Mouse (Mus musculus): Measurements from ENCODE around the gene Gas2l2. TPM values are rescaled to one million over a fixed set of nuclear protein-coding genes. Genes with fewer than 3 reads are reported as not detected.

The Gas2l2 gene
- polyA plus RNA-seq, 1 experiment from 2014 or later: 0.09 TPM

- no peak overlapping the region for H3K27ac ChIP-seq (ENCODE audit: low read depth)
- H3K4me2 ChIP-seq (ENCODE audit: low read length): peak overlapping the region; percentile 90
- H3K9me3 ChIP-seq (ENCODE audit: control insufficient read depth, low read length): no peaks in the 10 kb centered on the region
- DNase-seq (ENCODE audit: low spot score) (no peak), ATAC-seq (replicated peaks; ENCODE audit: low FRiP score, low TSS enrichment, low read depth) (no peak)
- no peak overlapping the region for H3K4me3 ChIP-seq (ENCODE audit: low read depth, low read length)
- no peaks in the 10 kb centered on the region for H3K36me3 ChIP-seq (ENCODE audit: control insufficient read depth, insufficient read depth, low read length)
- H3K9ac ChIP-seq (ENCODE audit: low read length): no peak overlapping the region; the same call in 1 of the 2 replicates
- H3K4me1 ChIP-seq (replicated peaks; ENCODE audit: control insufficient read depth, insufficient read depth, low read length): peaks cover 13% of the 10 kb centered on the region; the same call in 1 of the 2 replicates
- peaks cover 34% of the 10 kb centered on the region for H3K27me3 ChIP-seq (replicated peaks; ENCODE audit: control insufficient read depth, insufficient read depth, low read length)
- 22% methylated on average over 11 of the region's 11 CpGs for WGBS
Measured at GRCm38 (mm10) chr11:83439426-83440060, 10.3 kb upstream of the Gas2l2 start.

GRCm38 (mm10) chr11:83437377-83437776 is 8.1 kb upstream of the Gas2l2 start, which contains the start of gene 1700020L24Rik:
TSS of gene 1700020L24Rik (plus strand) at chr11:83437677.
- no peaks in the 10 kb centered on the region for H3K36me3 ChIP-seq (ENCODE audit: control insufficient read depth, insufficient read depth, low read length)
- H3K4me2 ChIP-seq (ENCODE audit: low read length): no peak within 1 kb of the TSS
- H3K9me3 ChIP-seq (ENCODE audit: control insufficient read depth, low read length): no peaks in the 10 kb centered on the region
- WGBS: 85% methylated on average over 1 of the region's 1 CpGs
- peaks cover 14% of the 10 kb centered on the region for H3K27me3 ChIP-seq (replicated peaks; ENCODE audit: control insufficient read depth, insufficient read depth, low read length)
- H3K27ac ChIP-seq (ENCODE audit: low read depth): no peak within 1 kb of the TSS
- no peak for DNase-seq (ENCODE audit: low spot score)
- H3K4me1 ChIP-seq (replicated peaks; ENCODE audit: control insufficient read depth, insufficient read depth, low read length): 0 out of 2 replicates have a peak, but pooled peaks cover 6% of the 10 kb centered on the region
- no peak within 1 kb of the TSS for H3K9ac ChIP-seq (ENCODE audit: low read length)
- no peak for ATAC-seq (replicated peaks; ENCODE audit: low FRiP score, low TSS enrichment, low read depth)
- no peak within 1 kb of the TSS for H3K4me3 ChIP-seq (ENCODE audit: low read depth, low read length)

GRCm38 (mm10) chr11:83432533-83432932 is 3.3 kb upstream of the Gas2l2 start:
- WGBS: 81% methylated on average over 2 of the region's 2 CpGs
- H3K27me3 ChIP-seq (replicated peaks; ENCODE audit: control insufficient read depth, insufficient read depth, low read length): peaks cover 18% of the 10 kb centered on the region
- no peak overlapping the region for H3K27ac ChIP-seq (ENCODE audit: low read depth)
- no peak for ATAC-seq (replicated peaks; ENCODE audit: low FRiP score, low TSS enrichment, low read depth)
- H3K4me3 ChIP-seq (ENCODE audit: low read depth, low read length): no peak overlapping the region
- no peak overlapping the region for H3K4me2 ChIP-seq (ENCODE audit: low read length)
- DNase-seq (ENCODE audit: low spot score): no peak
- no peaks in the 10 kb centered on the region for H3K36me3 ChIP-seq (ENCODE audit: control insufficient read depth, insufficient read depth, low read length)
- no peaks in the 10 kb centered on the region for H3K9me3 ChIP-seq (ENCODE audit: control insufficient read depth, low read length)
- H3K9ac ChIP-seq (ENCODE audit: low read length): no peak overlapping the region
- no peaks in the 10 kb centered on the region for H3K4me1 ChIP-seq (replicated peaks; ENCODE audit: control insufficient read depth, insufficient read depth, low read length)

- no peak overlapping the region for H3K9ac ChIP-seq (ENCODE audit: low read length)
- H3K4me2 ChIP-seq (ENCODE audit: low read length): no peak overlapping the region
- ATAC-seq (replicated peaks; ENCODE audit: low FRiP score, low TSS enrichment, low read depth) (no peak), DNase-seq (ENCODE audit: low spot score) (no peak)
- 24% methylated on average over 17 of the region's 17 CpGs for WGBS
- no peak overlapping the region for H3K27ac ChIP-seq (ENCODE audit: low read depth)
- peaks cover 39% of the 10 kb centered on the region for H3K27me3 ChIP-seq (replicated peaks; ENCODE audit: control insufficient read depth, insufficient read depth, low read length)
- no peaks in the 10 kb centered on the region for H3K9me3 ChIP-seq (ENCODE audit: control insufficient read depth, low read length)
- no peak overlapping the region for H3K4me3 ChIP-seq (ENCODE audit: low read depth, low read length)
- no peaks in the 10 kb centered on the region for H3K36me3 ChIP-seq (ENCODE audit: control insufficient read depth, insufficient read depth, low read length)
- no peaks in the 10 kb centered on the region for H3K4me1 ChIP-seq (replicated peaks; ENCODE audit: control insufficient read depth, insufficient read depth, low read length)
Measured at GRCm38 (mm10) chr11:83426964-83427363, 2.3 kb downstream of the Gas2l2 start.

- ATAC-seq (replicated peaks; ENCODE audit: low FRiP score, low TSS enrichment, low read depth) (no peak), DNase-seq (ENCODE audit: low spot score) (peak; percentile 93)
- Histone ChIP-seq H3K4me2 (ENCODE audit: low read length) (no peak overlapping the region), H3K4me1 (replicated peaks; ENCODE audit: control insufficient read depth, insufficient read depth, low read length) (no peaks in the 10 kb centered on the region), H3K9me3 (ENCODE audit: control insufficient read depth, low read length) (no peaks in the 10 kb centered on the region), H3K4me3 (ENCODE audit: low read depth, low read length) (no peak overlapping the region), H3K27ac (ENCODE audit: low read depth) (no peak overlapping the region), H3K9ac (ENCODE audit: low read length) (no peak overlapping the region), H3K27me3 (replicated peaks; ENCODE audit: control insufficient read depth, insufficient read depth, low read length) (peaks cover 53% of the 10 kb centered on the region), H3K36me3 (ENCODE audit: control insufficient read depth, insufficient read depth, low read length) (no peaks in the 10 kb centered on the region)
- WGBS: 9% methylated on average over 8 of the region's 8 CpGs
Measured at GRCm38 (mm10) chr11:83424681-83425080, 4.6 kb downstream of the Gas2l2 start.

- no peak for ATAC-seq (replicated peaks; ENCODE audit: low FRiP score, low TSS enrichment, low read depth)
- no peaks in the 10 kb centered on the region for H3K9me3 ChIP-seq (ENCODE audit: control insufficient read depth, low read length)
Measured at GRCm38 (mm10) chr11:83421305-83421704, 8.0 kb downstream of the Gas2l2 start.

GRCm38 (mm10) chr11:83420338-83420737 is 8.9 kb downstream of the Gas2l2 start:
- Histone ChIP-seq H3K36me3 (ENCODE audit: control insufficient read depth, insufficient read depth, low read length) (no peaks in the 10 kb centered on the region), H3K4me1 (replicated peaks; ENCODE audit: control insufficient read depth, insufficient read depth, low read length) (no peaks in the 10 kb centered on the region), H3K27ac (ENCODE audit: low read depth) (no peak overlapping the region), H3K27me3 (replicated peaks; ENCODE audit: control insufficient read depth, insufficient read depth, low read length) (peaks cover 38% of the 10 kb centered on the region), H3K9ac (ENCODE audit: low read length) (no peak overlapping the region), H3K4me3 (ENCODE audit: low read depth, low read length) (no peak overlapping the region), H3K9me3 (ENCODE audit: control insufficient read depth, low read length) (no peaks in the 10 kb centered on the region), H3K4me2 (ENCODE audit: low read length) (no peak overlapping the region)
- DNase-seq (ENCODE audit: low spot score) (no peak), ATAC-seq (replicated peaks; ENCODE audit: low FRiP score, low TSS enrichment, low read depth) (no peak)
- 42% methylated on average over 4 of the region's 4 CpGs for WGBS

More at GRCm38 (mm10) chr11:83421305-83421704, 8.0 kb downstream of the Gas2l2 start:
- H3K27ac ChIP-seq (ENCODE audit: low read depth): no peak overlapping the region
- H3K4me1 ChIP-seq (replicated peaks; ENCODE audit: control insufficient read depth, insufficient read depth, low read length): no peaks in the 10 kb centered on the region
- H3K36me3 ChIP-seq (ENCODE audit: control insufficient read depth, insufficient read depth, low read length): no peaks in the 10 kb centered on the region
- peaks cover 46% of the 10 kb centered on the region for H3K27me3 ChIP-seq (replicated peaks; ENCODE audit: control insufficient read depth, insufficient read depth, low read length)
- no peak overlapping the region for H3K9ac ChIP-seq (ENCODE audit: low read length)
- H3K4me2 ChIP-seq (ENCODE audit: low read length): no peak overlapping the region
- 2% methylated on average over 9 of the region's 9 CpGs for WGBS
- peak; percentile 94 for DNase-seq (ENCODE audit: low spot score)
- no peak overlapping the region for H3K4me3 ChIP-seq (ENCODE audit: low read depth, low read length)

GRCm38 (mm10) chr11:83418566-83418965 is 10.7 kb downstream of the Gas2l2 start:
- Histone ChIP-seq H3K4me3 (ENCODE audit: low read depth, low read length) (no peak overlapping the region), H3K9ac (ENCODE audit: low read length) (no peak overlapping the region), H3K4me1 (replicated peaks; ENCODE audit: control insufficient read depth, insufficient read depth, low read length) (no peaks in the 10 kb centered on the region), H3K27ac (ENCODE audit: low read depth) (no peak overlapping the region), H3K4me2 (ENCODE audit: low read length) (0 out of 2 replicates have a peak overlapping the region, but pooled peaks have one; percentile 4), H3K9me3 (ENCODE audit: control insufficient read depth, low read length) (no peaks in the 10 kb centered on the region), H3K36me3 (ENCODE audit: control insufficient read depth, insufficient read depth, low read length) (no peaks in the 10 kb centered on the region), H3K27me3 (replicated peaks; ENCODE audit: control insufficient read depth, insufficient read depth, low read length) (peaks cover 36% of the 10 kb centered on the region)
- no peak for DNase-seq (ENCODE audit: low spot score)
- 0 out of 2 replicates have a peak, but pooled peaks have one; percentile 40 for ATAC-seq (replicated peaks; ENCODE audit: low FRiP score, low TSS enrichment, low read depth)
- 7% methylated on average over 38 of the region's 38 CpGs for WGBS

GRCm38 (mm10) chr11:83417708-83418107 is 11.5 kb downstream of the Gas2l2 start:
- ATAC-seq (replicated peaks; ENCODE audit: low FRiP score, low TSS enrichment, low read depth) (no peak), DNase-seq (ENCODE audit: low spot score) (no peak)
- H3K27ac ChIP-seq (ENCODE audit: low read depth): no peak overlapping the region
- no peak overlapping the region for H3K4me3 ChIP-seq (ENCODE audit: low read depth, low read length)
- H3K9ac ChIP-seq (ENCODE audit: low read length): no peak overlapping the region
- H3K27me3 ChIP-seq (replicated peaks; ENCODE audit: control insufficient read depth, insufficient read depth, low read length): peaks cover 36% of the 10 kb centered on the region
- no peaks in the 10 kb centered on the region for H3K9me3 ChIP-seq (ENCODE audit: control insufficient read depth, low read length)
- H3K36me3 ChIP-seq (ENCODE audit: control insufficient read depth, insufficient read depth, low read length): no peaks in the 10 kb centered on the region
- no peak overlapping the region for H3K4me2 ChIP-seq (ENCODE audit: low read length)
- 85% methylated on average over 7 of the region's 7 CpGs for WGBS
- H3K4me1 ChIP-seq (replicated peaks; ENCODE audit: control insufficient read depth, insufficient read depth, low read length): no peaks in the 10 kb centered on the region

Measured in intestine, embryonic 14.5 days (tissue).